Mouse (Mus musculus) kidney, postnatal 0 days (tissue): ENCODE measurements at regions not wholly inside any gene's neighbourhood (a gene's known extent, or its start where the extent isn't known, plus 50 kb on each side); places are given as distances from the start of the nearest gene placed in this dataset.

ENCODE experiments used
- ATAC-seq: fragments of 200-750 bp; cut with Nextera tagmentation; replicated peaks from 2 replicates; pipeline ENCODE4 v1.8.0; 2017; ENCODE audit warnings: low read depth, moderate number of reproducible peaks, moderate TSS enrichment, moderate library complexity; ENCODE audit not compliant: low FRiP score
- DNase-seq: peaks from one replicate; pipeline ENCODE4 v3.0.0-alpha.2; 2016; ENCODE audit warnings: low spot score
- H3K27ac ChIP-seq: fragments of 300-500 bp; sonication (generic); 2 replicates; pipeline ENCODE4 v1.5.1; 2014; ENCODE audit warnings: mild to moderate bottlenecking
- H3K27me3 ChIP-seq: fragments of 300-500 bp; sonication (generic); 2 replicates; pipeline ENCODE4 v1.6.1; 2014; ENCODE audit warnings: low read length, mixed read lengths; ENCODE audit not compliant: insufficient read depth
- H3K36me3 ChIP-seq: fragments of 300-500 bp; sonication (generic); 2 replicates; pipeline ENCODE4 v1.6.1; 2014; ENCODE audit warnings: low read length, mixed read lengths; ENCODE audit not compliant: insufficient read depth
- H3K4me1 ChIP-seq: fragments of 300-500 bp; sonication (generic); replicated peaks from 2 replicates; pipeline ENCODE4 v1.6.1; 2014; ENCODE audit warnings: antibody characterized with exemption, low read length, mixed read lengths; ENCODE audit not compliant: insufficient read depth
- H3K4me2 ChIP-seq: fragments of 300-500 bp; sonication (generic); 2 replicates; pipeline ENCODE4 v1.6.1; 2014; ENCODE audit warnings: mild to moderate bottlenecking, low read length, moderate library complexity, mixed read lengths
- H3K4me3 ChIP-seq: fragments of 300-500 bp; sonication (generic); replicated peaks from 2 replicates; pipeline ENCODE4 v1.5.1; 2014; ENCODE audit warnings: low read depth, low read length
- H3K9ac ChIP-seq: fragments of 300-500 bp; sonication (generic); 2 replicates; pipeline ENCODE4 v1.6.1; 2014; ENCODE audit warnings: low read depth, low read length
- H3K9me3 ChIP-seq: fragments of 300-500 bp; sonication (generic); replicated peaks from 2 replicates; pipeline ENCODE4 v1.6.1; 2016; ENCODE audit warnings: low read length, inconsistent platforms, mixed read lengths
- CTCF ChIP-seq: IDR thresholded peaks from 2 replicates; pipeline ENCODE4 v1.5.1; 2016; ENCODE audit warnings: antibody characterized with exemption, low read depth, mild to moderate bottlenecking, moderate library complexity
- WGBS: fragments of 180-500 bp; shearing (Covaris S2); extraction: QIAGEN DNeasy Blood & Tissue Kit; methylation state at CpG from one replicate; pipeline ENCODE4 v1.1.7; 2014; 5-methylcytosine and 5-hydroxymethylcytosine counted together

- 69% methylated on average over 9 of the region's 9 CpGs for WGBS
- Histone ChIP-seq H3K9ac (no peak overlapping the region), H3K27me3 (no peaks in the 10 kb centered on the region), H3K4me3 (no peak overlapping the region), H3K36me3 (no peaks in the 10 kb centered on the region), H3K27ac (no peak overlapping the region), H3K4me2 (no peak overlapping the region), H3K4me1 (no peaks in the 10 kb centered on the region), H3K9me3 (no peaks in the 10 kb centered on the region)
- no peak for ATAC-seq
- DNase-seq, result no peak
- TF ChIP-seq CTCF, result no peak
Measured at GRCm38 (mm10) chr9:104496220-104496619, 50.9 kb upstream of the Cpne4 start.

GRCm38 (mm10) chr9:104490696-104491095, 56.4 kb upstream of the Cpne4 start:
- DNase-seq (no peak), ATAC-seq (no peak)
- H3K4me2 ChIP-seq, result no peak overlapping the region
- H3K27me3 ChIP-seq, result no peaks in the 10 kb centered on the region
- no peak overlapping the region for H3K27ac ChIP-seq
- H3K9me3 ChIP-seq, result no peaks in the 10 kb centered on the region
- no peak for TF ChIP-seq CTCF
- H3K4me1 ChIP-seq, result no peaks in the 10 kb centered on the region
- H3K4me3 ChIP-seq, result no peak overlapping the region
- no peak overlapping the region for H3K9ac ChIP-seq
- H3K36me3 ChIP-seq, result no peaks in the 10 kb centered on the region

- no peak overlapping the region for H3K27ac ChIP-seq
- no peak overlapping the region for H3K4me3 ChIP-seq
- no peak for TF ChIP-seq CTCF
- no peak for ATAC-seq
- H3K27me3 ChIP-seq, result no peaks in the 10 kb centered on the region
- no peaks in the 10 kb centered on the region for H3K36me3 ChIP-seq
- peak; percentile 2 for DNase-seq
- H3K9me3 ChIP-seq, result no peaks in the 10 kb centered on the region
- no peak overlapping the region for H3K9ac ChIP-seq
- H3K4me1 ChIP-seq, result no peaks in the 10 kb centered on the region
- WGBS, result 30% methylated on average over 6 of the region's 6 CpGs
- H3K4me2 ChIP-seq, result no peak overlapping the region
Measured at GRCm38 (mm10) chr9:104489383-104489782, 57.7 kb upstream of the Cpne4 start.

- no peaks in the 10 kb centered on the region for H3K36me3 ChIP-seq
- 80% methylated on average over 5 of the region's 5 CpGs for WGBS
- H3K4me2 ChIP-seq, result no peak overlapping the region
- H3K4me1 ChIP-seq, result no peaks in the 10 kb centered on the region
- no peaks in the 10 kb centered on the region for H3K9me3 ChIP-seq
- no peak for DNase-seq
- H3K9ac ChIP-seq, result no peak overlapping the region
- no peak overlapping the region for H3K27ac ChIP-seq
- H3K4me3 ChIP-seq, result no peak overlapping the region
- H3K27me3 ChIP-seq, result no peaks in the 10 kb centered on the region
- TF ChIP-seq CTCF, result no peak
- no peak for ATAC-seq
Measured at GRCm38 (mm10) chr9:104482440-104482839, 64.6 kb upstream of the Cpne4 start.

- 72% methylated on average over 1 of the region's 1 CpGs for WGBS
- Histone ChIP-seq H3K27me3 (no peaks in the 10 kb centered on the region), H3K9me3 (no peaks in the 10 kb centered on the region), H3K4me1 (no peaks in the 10 kb centered on the region), H3K4me3 (no peak overlapping the region), H3K36me3 (no peaks in the 10 kb centered on the region), H3K4me2 (no peak overlapping the region), H3K27ac (no peak overlapping the region), H3K9ac (no peak overlapping the region)
- TF ChIP-seq CTCF, result peak; percentile 41
- DNase-seq, result no peak
- no peak for ATAC-seq
Measured at GRCm38 (mm10) chr9:104480683-104481082, 66.4 kb upstream of the Cpne4 start.

GRCm38 (mm10) chr9:104474831-104475230, 72.3 kb upstream of the Cpne4 start:
- Histone ChIP-seq H3K4me3 (no peak overlapping the region), H3K36me3 (no peaks in the 10 kb centered on the region), H3K27me3 (no peaks in the 10 kb centered on the region), H3K9me3 (no peaks in the 10 kb centered on the region), H3K27ac (no peak overlapping the region), H3K4me1 (no peaks in the 10 kb centered on the region), H3K9ac (no peak overlapping the region), H3K4me2 (no peak overlapping the region)
- DNase-seq (no peak), ATAC-seq (no peak)
- TF ChIP-seq CTCF, result no peak
- WGBS, result 54% methylated on average over 4 of the region's 4 CpGs

GRCm38 (mm10) chr9:104467238-104467637, 79.8 kb upstream of the Cpne4 start:
- H3K27ac ChIP-seq, result no peak overlapping the region
- no peaks in the 10 kb centered on the region for H3K4me1 ChIP-seq
- ATAC-seq, result no peak
- no peaks in the 10 kb centered on the region for H3K36me3 ChIP-seq
- no peak overlapping the region for H3K4me3 ChIP-seq
- no peaks in the 10 kb centered on the region for H3K27me3 ChIP-seq
- no peak overlapping the region for H3K4me2 ChIP-seq
- WGBS, result 82% methylated on average over 1 of the region's 1 CpGs
- H3K9ac ChIP-seq, result no peak overlapping the region
- DNase-seq, result no peak
- TF ChIP-seq CTCF, result no peak
- H3K9me3 ChIP-seq, result no peaks in the 10 kb centered on the region
